Mouse (Mus musculus) T-helper 17 cell (primary cell): Measurements from ENCODE around the gene Ankrd12.

Experiments
- in situ Hi-C, 2 experiments: fragments of 300-600 bp; cut with MboI, MseI; formaldehyde crosslinking; loops; 1 replicate in 1 of 2; 2 replicates in 1 of 2; pipeline ENCODE4 v1.15.1; 2025; ENCODE audit warnings: high pct_unique_total_duplicates in 2 of 2

The Ankrd12 gene

DNA sequence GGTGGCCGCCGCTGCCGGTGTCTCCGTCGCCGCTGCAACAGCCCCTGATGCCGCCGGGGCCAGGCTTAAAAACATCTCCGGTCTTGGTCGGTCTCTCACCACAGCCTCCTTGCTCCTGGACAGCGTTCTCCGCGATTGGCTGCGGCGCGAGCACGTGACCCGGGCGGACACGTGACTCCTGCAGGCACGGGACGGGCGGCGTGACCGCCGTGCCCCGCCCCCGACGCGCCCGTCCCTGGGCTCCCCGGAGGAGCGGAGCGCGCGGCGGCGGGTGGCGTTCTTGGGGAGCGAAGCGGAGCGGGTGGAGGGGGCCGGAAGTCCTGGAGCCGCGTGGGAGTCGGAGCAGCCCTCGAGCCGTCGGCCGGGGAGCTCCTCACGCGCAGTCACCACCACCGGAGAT is at the start of gene Ankrd12:
Gene Ankrd12, minus strand, starts transcription at position 156 of the 400 bp plus-strand sequence.
- in situ Hi-C loops = loop anchor here in 1 of 2 experiments (10.0 kb wide), 1 partner anchor 462 kb away; the partner anchor contains the start of gene Vapa

DNA sequence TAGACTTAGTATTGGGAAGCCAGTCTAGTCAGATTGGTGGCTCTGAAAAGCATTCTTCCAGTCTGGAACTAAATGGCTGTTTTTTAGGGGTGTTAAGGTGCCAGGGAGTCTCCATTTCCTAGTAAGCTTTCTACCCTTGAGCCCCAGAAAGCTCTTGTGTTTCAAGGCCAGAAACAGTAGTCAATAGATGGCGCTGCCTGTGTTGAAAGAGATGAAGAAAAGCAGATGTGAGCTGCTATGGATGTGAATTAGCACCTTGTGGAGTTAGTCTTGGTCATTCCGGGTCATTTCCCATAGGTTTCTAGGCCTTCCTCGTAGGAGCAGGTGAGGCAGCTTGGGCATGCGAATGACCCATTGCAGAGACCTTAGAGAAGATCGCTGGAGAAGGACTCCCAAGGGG is 48.3 kb upstream of the Ankrd12 start:
- in situ Hi-C loops = no loop called here

DNA sequence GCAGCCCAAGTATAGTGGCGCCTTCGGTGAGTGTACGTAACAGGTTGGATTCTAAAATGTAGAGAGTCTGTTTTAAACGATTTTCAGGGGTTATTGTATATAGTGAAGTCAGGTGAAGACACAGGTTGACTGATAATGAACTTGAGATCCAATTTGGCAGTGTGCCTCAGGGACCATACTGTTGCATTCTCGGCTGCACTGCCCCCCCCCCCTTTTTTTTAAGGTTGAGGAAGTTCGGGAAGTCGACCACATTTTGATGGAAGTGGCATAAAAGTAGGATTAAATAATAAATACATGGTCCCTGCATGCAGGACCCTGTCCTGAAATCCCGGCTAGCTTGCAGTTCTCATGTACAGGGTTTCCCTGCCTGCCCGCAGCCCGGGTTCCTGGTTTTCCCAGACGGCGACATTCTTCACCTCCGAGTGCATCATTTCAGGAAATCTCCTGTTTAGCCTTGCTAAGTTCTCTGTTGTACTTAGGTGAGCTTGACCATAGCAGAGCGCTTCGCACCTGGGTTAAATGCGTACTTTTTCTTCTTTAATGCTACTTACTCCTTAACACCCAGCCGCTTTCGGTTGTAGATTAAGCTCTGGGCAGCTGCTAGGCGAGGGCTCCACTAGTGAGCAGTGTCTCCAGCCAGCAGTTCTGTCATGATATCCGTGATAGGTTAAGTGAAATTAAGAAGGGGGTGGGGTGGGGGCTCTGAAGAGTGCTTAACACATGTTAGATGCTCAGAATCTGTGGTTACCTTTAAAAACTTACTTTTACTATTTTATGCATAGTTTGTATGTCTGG is 47.1 kb upstream of the Ankrd12 start:
- in situ Hi-C loops = loop anchor here in 1 of 2 experiments (25.0 kb wide), 1 partner anchor 512 kb away; the partner anchor contains the start of gene Vapa

DNA sequence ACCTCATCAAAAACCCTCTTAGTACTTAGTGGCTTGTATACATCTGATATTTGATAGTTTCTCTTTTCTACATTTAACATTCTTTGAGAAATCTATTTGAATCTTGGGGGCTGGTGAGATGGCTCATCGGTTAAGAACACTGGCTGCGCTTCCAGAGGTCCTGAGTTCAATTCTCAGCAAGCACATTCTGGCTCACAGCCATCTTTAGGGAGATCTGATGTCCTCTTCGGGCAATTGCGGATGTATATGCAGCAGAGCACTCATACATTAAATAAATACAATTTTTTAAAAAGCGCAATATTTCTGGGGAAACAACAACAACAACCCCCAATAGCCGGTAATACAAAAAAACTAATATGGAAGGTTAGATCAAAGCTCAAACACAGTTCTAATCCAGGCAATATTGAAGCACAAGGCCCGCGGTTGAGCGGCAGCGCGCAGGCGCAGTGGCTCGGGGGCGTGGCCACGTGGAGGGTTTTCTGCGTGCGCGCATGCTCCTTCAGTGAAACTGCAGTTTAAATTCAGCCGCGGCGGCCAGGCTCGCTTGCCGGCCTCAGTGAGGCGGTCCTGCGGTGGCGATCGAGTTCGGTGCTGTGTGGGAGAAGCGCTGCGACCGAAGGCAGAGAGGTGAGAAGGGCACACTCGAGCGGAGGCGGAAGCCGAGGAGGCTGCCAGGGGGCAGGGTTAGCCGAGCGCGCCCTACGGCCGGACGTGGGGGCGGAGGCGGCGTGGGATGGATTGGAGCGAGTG is 46.4 kb upstream of the Ankrd12 start, which contains the start of gene Ddx11:
Gene Ddx11, plus strand, starts transcription at position 455 of the 750 bp plus-strand sequence.
- in situ Hi-C loops = loop anchor here in 1 of 2 experiments (25.0 kb wide), 1 partner anchor 511 kb away; the partner anchor contains the start of gene Vapa

DNA sequence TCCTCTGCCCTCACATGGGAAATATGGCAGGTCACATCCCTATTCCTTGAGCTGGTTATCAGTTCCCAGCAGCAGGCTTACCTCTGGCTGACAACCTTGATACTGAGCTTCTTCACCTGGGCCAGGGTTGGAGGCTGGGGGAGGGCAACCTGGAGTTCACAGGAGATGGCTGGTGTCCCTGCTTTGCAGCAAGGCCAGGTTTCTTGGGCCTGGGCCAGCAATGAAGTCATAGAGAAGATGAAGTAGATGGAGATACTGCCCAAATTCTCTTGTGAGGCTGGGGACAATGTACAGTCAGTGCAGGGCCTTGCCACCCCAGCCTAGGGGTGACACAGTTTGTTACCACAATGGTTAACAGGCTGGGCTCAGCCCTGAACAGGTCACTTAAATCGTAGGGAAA is 43.8 kb upstream of the Ankrd12 start:
- in situ Hi-C loops = loop anchor here in 1 of 2 experiments (25.0 kb wide), 1 partner anchor 508 kb away; the partner anchor contains the start of gene Vapa

DNA sequence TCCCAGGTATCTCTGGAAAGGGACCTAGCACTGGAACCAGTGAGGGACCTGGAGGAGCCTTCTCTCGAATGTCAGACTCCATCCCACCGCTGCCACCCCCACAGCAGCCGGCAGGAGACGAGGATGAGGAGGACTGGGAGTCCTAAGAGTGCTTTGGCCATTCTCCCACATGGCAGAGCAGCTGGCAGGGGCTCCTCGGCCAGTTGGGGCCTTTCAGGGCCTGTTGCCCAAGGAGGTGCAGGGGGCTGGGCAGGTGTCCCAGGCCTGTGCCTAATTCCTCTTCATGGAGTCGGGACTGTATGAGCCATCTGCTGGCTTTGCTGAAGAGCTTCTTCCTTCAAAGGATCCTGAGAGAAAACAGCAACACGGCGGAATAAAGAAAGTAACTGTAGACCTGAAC is 42.1 kb upstream of the Ankrd12 start:
- in situ Hi-C loops = loop anchor here in 1 of 2 experiments (5.0 to 25.0 kb wide), 2 partner anchors 157 to 507 kb away; partner anchors contain the start of gene Vapa

DNA sequence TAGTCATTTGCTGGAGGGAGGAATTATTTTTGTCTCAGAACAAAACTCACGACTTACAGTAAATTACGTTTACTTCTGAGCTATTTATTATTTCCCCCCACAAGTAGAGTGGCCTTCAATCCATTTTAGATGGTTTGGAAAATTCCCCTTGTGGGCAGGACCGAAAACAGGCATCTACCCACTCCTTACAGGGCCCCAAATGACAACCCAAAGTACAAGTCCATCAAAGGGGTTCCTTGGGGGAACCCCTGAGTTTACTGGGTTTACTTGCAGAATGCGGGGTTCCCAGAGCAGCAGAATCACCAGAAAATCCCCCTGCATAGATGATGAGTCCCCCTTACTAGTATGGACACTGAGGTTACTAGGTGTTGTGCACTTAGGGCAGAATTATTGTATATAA is 35.3 kb upstream of the Ankrd12 start:
- in situ Hi-C loops = loop anchor here in 1 of 2 experiments (5.0 to 25.0 kb wide), 3 partner anchors 255 to 500 kb away; partner anchors contain the start of gene Vapa

DNA sequence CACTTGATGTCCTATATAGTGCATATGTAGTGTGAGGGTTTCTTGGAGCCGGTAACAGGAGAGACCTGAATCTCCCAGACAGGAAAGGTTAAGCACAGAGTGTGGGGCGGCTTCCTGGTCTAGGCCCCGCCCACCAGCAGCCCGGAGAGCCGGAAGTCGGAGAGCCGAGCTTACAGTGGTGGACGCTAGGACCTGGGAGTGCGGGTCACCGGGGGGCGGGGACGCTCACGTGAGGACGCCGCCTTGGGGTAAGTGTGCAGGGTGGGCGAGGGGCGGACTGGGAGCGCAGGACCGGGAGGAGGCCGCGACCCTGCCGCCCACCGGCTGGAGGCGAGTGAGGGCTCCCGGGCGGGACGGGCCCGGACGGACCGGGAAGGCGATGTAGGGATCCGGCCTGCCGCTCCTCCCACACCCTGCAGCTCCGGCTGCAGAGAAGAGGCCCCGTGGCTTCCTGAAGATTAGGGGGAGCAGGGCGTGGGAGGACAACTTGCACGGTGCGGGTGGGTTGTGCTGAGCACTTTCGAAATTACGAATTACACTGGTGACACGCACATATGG is 34.6 kb upstream of the Ankrd12 start, which contains the start of gene Washc1:
Gene Washc1, plus strand, starts transcription at position 144 of the 558 bp plus-strand sequence.
- in situ Hi-C loops = loop anchor here in 1 of 2 experiments (5.0 to 25.0 kb wide), 3 partner anchors 254 to 499 kb away; partner anchors contain the start of gene Vapa

DNA sequence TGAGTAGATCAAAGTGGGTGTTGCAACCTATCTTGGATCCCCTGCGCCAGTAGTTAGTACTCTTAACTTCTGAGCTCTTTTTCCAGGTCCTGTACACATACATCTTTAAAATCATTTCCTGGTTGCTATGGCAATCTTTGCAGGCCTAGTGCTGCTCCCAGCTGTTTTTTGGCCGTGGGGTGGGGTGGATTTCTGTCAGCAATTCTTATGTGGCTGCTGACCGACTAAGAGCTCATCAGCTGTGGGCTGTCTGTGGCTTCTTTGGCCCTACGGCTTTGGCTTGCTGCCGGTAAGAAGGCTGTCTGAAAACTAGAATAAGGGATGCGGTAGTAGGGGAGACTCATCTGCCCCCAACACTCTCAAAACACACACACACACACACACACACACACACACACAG is 33.9 kb upstream of the Ankrd12 start:
- in situ Hi-C loops = loop anchor here in 1 of 2 experiments (5.0 to 25.0 kb wide), 3 partner anchors 253 to 498 kb away; partner anchors contain the start of gene Vapa

DNA sequence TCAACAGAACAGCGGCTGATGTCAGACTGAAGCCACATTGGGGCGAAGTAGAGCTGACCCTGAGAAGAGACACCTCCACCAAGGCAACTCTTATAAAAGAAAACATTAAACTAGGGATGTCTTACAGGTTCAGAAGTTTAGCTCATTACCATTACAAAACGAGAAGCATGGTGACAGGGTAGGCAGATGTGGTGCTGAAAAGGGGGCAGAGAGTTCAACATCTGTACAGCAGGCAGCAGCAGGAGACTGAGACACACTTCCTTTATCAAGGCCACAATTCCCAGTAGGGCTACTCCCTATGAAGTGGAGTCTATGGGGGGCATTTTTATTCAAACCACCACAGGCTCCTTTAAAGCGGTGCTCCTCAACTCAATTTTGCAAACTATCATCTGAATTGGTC is 31.3 kb upstream of the Ankrd12 start:
- in situ Hi-C loops = loop anchor here in 1 of 2 experiments (5.0 to 25.0 kb wide), 2 partner anchors 226 to 496 kb away; partner anchors contain the start of gene Vapa

DNA sequence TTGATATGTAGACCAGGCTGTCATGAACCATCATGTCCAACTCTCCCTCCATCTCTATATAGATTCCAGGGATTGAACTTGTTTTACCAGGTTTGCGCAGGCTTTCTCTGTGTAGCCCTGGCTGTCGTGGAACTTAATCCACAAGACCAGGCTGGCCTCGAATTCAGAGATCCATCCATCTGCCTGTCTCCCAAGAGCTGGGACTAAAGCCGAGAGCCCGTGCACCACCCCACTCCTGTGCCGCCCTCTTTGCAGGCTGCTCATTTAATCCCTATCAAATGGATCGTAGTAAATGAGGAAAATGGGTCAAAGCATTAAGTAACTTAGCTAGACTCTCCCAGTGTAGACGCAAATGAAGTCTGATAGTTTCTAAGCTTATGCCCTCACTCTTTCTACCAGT is 30.6 kb upstream of the Ankrd12 start:
- in situ Hi-C loops = loop anchor here in 1 of 2 experiments (5.0 to 25.0 kb wide), 2 partner anchors 225 to 495 kb away; partner anchors contain the start of gene Vapa

DNA sequence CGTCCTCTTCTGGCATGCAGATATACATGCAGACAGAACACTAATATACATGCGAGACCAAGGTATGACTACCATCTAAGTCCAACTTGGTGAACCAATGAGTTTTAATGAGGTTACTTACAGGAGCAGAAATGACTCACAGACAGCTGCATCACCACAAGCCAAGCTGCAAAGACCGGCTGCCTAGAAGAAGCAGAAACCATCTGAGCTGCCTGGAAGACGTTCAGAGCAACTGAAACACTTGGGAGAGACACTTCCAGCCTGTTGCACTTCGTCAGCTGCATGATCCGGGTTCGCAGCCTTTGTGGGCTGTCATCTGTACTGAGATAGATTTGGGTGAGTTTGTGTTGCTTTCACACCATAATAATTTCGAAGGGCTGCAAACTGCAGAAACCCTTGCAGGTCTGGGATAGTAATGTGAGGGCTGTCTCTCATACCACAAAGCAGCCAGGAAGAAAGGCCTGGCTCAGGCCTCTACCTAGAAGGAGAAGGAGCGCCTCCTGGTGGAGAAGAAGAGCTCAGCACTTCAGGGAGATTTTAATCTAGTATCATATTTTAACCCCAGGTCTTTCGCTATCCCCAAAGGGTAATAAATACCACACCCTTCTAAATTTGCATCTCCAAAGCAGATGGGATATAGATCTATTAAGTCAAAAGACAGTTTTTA is 29.8 kb upstream of the Ankrd12 start:
- in situ Hi-C loops = loop anchor here in 1 of 2 experiments (5.0 to 25.0 kb wide), 2 partner anchors 224 to 494 kb away; partner anchors contain the start of gene Vapa

DNA sequence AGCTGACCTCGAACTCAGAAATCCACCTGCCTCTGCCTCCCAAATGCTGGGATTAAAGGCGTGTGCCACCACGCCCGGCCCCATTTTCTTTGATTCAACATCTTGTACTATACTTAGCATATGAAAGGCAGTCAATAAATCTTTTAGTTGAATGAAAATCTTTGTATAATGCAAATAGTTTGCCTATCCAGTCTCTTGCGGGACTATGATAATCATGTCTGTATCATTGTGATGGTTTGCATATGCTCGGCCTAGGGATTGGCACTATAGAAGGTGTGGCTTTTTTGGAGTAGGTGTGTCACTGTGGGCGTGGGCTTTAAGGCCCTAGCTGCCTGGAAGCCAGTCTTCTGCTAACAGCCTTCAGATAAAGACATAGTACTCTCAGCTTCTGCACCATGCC is 27.2 kb upstream of the Ankrd12 start:
- in situ Hi-C loops = loop anchor here in 1 of 2 experiments (5.0 to 25.0 kb wide), 2 partner anchors 37 to 492 kb away; partner anchors contain the start of gene Vapa

DNA sequence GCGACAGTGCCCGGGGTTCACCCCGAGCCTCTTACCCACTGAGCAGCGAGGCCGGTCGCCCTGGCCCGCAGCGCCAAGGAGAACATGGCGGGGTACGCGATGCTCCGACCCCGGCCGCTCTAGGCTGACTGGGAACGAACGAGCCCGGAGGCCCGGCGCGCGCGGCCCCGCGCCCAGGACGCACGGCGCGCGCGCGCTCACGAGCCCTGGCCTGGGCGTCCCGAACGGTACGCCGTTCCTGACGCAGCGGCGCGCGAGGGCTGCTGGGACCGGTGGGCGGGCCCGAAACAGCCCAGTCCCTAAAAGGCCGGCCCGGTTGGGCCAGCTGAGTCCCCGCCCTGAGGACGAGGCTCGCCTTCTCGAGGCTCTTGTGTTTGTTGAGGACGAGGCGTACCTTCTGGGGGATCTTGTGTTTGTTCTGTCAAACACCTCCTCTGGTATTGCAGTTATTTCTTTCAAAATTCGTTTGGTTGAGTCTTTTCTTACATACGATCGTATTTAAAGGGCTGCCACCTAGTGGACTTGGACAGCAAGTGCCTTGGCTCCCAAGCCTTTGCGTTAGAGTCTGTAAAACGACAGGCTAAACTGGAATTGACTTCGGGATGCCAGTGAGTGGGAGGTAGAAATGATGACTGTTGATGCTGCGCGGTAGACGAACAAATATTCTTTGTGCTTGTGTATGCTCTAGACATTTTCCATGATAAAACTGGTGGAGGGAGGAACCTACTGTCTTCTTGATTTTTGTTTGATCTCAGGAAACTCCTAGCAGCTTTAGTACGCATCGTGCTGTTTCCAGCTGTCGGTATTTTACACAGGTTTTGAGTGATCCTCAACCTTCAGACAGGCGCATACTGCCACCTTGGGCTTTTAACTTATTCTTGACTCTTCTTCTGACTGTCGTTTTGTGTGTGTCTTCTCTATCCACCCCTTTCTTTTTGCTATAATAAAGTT is 24.8 kb upstream of the Ankrd12 start, which contains the start of gene Ndufv2:
Gene Ndufv2, minus strand, starts transcription at position 180 of the 951 bp plus-strand sequence.
- in situ Hi-C loops = loop anchor here in 1 of 2 experiments (5.0 to 25.0 kb wide), 2 partner anchors 34 to 489 kb away; partner anchors contain the start of gene Vapa

DNA sequence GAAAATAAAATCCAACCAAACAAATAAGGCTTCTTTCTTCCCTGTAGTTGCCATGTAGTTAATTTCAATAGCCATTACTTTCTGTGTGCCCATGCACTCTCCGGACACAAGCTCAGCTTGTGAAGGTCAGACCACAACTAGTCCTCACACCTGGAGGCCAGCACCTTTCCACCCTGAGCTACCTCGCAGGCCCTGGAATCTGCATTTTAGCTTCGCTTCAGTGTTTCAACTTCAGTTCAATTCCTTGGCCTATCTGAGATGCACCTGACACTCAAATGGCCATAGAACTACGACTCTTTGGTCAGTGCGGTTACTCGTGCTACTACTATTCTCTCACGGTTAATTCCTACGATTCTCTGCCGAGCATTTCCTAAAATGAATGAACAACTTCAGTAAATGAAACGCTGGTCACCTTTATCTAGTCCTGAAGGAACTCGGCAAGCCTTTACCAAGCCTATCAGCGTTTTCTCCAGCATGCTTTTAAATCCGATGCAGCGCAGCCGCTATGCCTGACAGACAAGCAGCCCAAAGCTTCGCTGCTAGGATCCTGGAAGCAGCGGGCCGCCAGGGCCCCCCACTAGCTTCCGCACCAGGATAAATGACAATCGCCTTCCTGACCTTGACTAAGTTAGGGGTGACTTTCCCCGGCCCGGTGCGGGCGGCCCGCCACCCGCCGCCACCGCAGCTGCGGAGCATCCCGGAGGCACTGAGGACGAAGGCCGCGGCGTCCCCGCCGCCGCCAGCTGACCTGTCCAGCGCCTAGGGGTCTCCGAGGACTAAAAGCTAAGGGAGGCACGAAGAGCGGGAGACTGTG is 23.9 kb upstream of the Ankrd12 start:
- in situ Hi-C loops = loop anchor here in 1 of 2 experiments (5.0 to 25.0 kb wide), 2 partner anchors 33 to 488 kb away; partner anchors contain the start of gene Vapa

DNA sequence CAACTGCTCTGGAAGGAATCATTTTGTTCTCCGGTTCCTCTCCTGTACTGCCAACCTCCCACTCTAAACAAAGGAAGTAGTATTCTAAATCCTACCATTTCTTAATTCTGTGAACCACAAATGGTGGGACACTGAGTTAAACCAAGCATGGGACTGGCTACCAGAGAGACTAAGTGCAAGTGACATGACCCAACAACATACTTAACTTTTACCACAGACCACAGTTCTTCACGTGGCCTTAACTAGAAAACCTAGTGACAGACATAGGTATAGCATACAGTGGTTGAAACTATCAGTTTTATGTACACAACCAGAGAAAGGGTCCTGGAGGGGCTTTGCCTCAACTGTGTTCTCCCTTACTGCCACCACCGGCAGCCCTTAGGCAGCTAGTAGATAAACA is 15.8 kb upstream of the Ankrd12 start:
- in situ Hi-C loops = no loop called here

DNA sequence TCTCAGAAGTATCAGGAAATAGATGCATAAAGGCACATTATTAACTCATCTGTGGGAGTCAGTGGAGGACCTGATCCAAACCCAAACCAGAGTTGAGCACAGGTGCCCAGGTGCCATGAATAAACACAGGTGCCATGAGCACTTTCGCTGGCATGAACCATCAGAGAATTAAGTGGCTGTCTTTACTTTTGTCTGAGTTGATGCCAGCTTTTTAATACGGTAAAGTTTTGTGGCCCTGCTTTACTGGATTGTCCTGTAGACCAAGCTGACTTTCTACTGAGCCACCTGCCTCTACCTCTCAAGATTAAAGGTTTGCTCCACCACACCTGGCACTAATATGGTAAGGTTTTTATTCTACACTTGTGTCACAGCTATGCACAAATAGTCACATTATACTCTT is 15.2 kb upstream of the Ankrd12 start:
- in situ Hi-C loops = no loop called here

DNA sequence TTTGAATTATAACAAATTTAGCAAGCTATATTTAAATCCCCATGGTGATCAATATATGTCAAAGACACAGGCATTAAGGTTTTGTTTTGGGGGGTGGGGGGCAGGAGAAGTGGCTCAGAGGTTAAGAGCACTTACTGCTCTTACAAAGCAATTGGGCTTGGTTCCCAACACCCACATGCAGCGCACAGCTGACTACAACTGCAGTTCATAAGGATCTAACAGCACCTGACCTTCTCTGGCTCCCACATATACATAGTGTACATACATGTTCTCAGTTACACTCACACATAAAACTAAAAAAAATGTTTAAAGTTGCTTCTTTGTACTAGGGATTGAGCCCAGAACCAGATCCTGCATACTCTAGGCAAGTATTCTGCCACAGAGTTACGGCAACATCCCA is 14.5 kb upstream of the Ankrd12 start:
- in situ Hi-C loops = no loop called here
